Mouse (Mus musculus): Measurements from ENCODE around the gene Ccdc153. TPM values are rescaled to one million over a fixed set of nuclear protein-coding genes. Genes with fewer than 3 reads are reported as not detected.

Ccdc153 gene
- polyA plus RNA-seq, 1 experiment = not detected

DNA sequence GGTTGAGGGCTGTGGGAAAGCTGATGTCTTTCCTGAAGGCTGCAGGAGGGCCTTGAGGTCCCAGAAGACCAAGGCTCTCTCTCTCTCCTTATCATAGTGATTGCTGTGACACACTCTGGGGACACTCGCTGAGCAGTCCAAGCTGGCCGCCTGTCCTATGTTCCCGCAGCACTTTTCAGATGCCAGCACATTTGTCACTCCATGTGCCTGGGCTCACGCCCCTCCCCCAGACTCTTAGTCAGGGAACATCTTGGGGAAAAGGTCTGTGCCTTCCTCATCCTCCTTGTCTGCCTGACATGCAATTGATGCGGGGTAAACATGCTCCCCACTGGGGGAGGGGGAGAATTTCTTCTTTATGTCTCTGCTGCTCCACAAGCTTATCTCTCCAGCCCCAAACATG is 42.7 kb downstream of the Ccdc153 start:
- H3K9ac ChIP-seq (ENCODE audit: low read depth, poor library complexity, severe bottlenecking) = no peak overlapping the region
- H3K36me3 ChIP-seq (ENCODE audit: control insufficient read depth, insufficient read depth, low read length, poor library complexity, severe bottlenecking) = no peaks in the 10 kb centered on the region
- H3K4me3 ChIP-seq (ENCODE audit: low read depth, low read length) = no peak overlapping the region
- peaks cover 3% of the 10 kb centered on the region for H3K27me3 ChIP-seq (ENCODE audit: control insufficient read depth, insufficient read depth, low read length, poor library complexity, severe bottlenecking)
- H3K9me3 ChIP-seq (replicated peaks; ENCODE audit: control insufficient read depth, insufficient read depth, low read length, poor library complexity, severe bottlenecking) = no peaks in the 10 kb centered on the region
- H3K27ac ChIP-seq (ENCODE audit: insufficient read depth, low read length) = no peak overlapping the region
- TF ChIP-seq POLR2A (IDR thresholded peaks at IDR 0.05; ENCODE audit: insufficient read depth, low read length) (no peak), CTCF (IDR thresholded peaks at IDR 0.05; ENCODE audit: low read depth, low read length) (no peak), EP300 (IDR thresholded peaks at IDR 0.05; ENCODE audit: insufficient read depth, low read depth, low read length) (no peak)
- H3K4me1 ChIP-seq (ENCODE audit: control insufficient read depth, insufficient read depth, low read length) = no peaks in the 10 kb centered on the region

DNA sequence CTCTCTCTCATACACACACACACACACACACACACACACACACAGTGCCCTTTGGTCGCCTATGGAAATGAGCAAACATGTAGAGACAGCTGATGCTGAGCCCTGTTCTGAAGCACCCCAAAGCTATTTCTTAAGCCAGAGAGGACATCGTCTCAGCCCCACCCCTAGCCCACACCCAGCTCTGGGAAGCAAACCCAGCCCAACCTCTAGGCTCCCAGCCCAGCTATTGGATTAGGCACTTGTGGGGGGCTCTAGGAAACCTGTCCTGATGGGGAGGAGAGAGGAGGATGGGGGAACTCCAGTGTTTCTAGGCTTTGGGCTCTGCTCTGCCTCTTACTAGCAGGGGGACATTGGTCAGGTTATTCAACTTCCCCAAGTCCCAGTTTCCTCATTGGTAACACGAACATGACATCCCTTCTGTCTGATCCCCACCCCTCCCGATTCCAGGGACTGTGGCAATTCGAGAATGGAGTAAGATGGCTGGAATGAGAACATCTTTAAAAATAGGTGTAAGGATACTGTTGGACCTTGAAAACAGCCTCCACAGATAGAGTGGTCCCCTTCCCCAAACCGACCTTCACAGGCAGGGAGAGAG is 45.9 kb downstream of the Ccdc153 start:
- Histone ChIP-seq H3K27me3 (ENCODE audit: control insufficient read depth, insufficient read depth, low read length, poor library complexity, severe bottlenecking) (peaks cover 3% of the 10 kb centered on the region), H3K9me3 (replicated peaks; ENCODE audit: control insufficient read depth, insufficient read depth, low read length, poor library complexity, severe bottlenecking) (no peaks in the 10 kb centered on the region), H3K4me1 (ENCODE audit: control insufficient read depth, insufficient read depth, low read length) (peaks cover 1% of the 10 kb centered on the region), H3K27ac (ENCODE audit: insufficient read depth, low read length) (no peak overlapping the region), H3K4me3 (ENCODE audit: low read depth, low read length) (no peak overlapping the region), H3K36me3 (ENCODE audit: control insufficient read depth, insufficient read depth, low read length, poor library complexity, severe bottlenecking) (no peaks in the 10 kb centered on the region), H3K9ac (ENCODE audit: low read depth, poor library complexity, severe bottlenecking) (no peak overlapping the region)
- TF ChIP-seq EP300 (IDR thresholded peaks at IDR 0.05; ENCODE audit: insufficient read depth, low read depth, low read length) (no peak), CTCF (IDR thresholded peaks at IDR 0.05; ENCODE audit: low read depth, low read length) (no peak), POLR2A (IDR thresholded peaks at IDR 0.05; ENCODE audit: insufficient read depth, low read length) (no peak)

DNA sequence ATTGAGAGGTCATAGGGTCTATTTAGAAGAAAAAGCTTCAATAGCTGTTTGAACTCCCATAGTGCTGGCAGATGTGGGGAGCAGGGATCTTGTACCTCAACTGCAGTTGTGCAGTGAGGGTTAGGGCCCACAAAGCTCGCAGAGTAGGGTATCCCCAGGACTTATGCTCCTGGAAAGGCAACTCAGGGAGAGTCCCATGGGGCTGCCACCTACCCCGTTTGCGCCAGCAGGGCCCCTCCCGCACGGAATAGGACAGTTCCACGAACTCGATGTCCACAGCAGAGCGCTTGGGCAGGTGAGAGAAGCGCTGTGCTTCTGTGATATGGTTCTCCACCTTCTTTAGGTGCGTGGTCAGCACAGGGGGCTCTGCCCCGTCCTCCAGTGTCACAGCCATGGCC is 46.5 kb downstream of the Ccdc153 start:
- no peak for TF ChIP-seq CTCF (IDR thresholded peaks at IDR 0.05; ENCODE audit: low read depth, low read length)
- no peak for TF ChIP-seq EP300 (IDR thresholded peaks at IDR 0.05; ENCODE audit: insufficient read depth, low read depth, low read length)
- no peak for TF ChIP-seq POLR2A (IDR thresholded peaks at IDR 0.05; ENCODE audit: insufficient read depth, low read length)
- H3K36me3 ChIP-seq (ENCODE audit: control insufficient read depth, insufficient read depth, low read length, poor library complexity, severe bottlenecking) = no peaks in the 10 kb centered on the region
- H3K9me3 ChIP-seq (replicated peaks; ENCODE audit: control insufficient read depth, insufficient read depth, low read length, poor library complexity, severe bottlenecking) = no peaks in the 10 kb centered on the region
- no peak overlapping the region for H3K27ac ChIP-seq (ENCODE audit: insufficient read depth, low read length)
- H3K4me3 ChIP-seq (ENCODE audit: low read depth, low read length) = peak overlapping the region; percentile 71
- H3K27me3 ChIP-seq (ENCODE audit: control insufficient read depth, insufficient read depth, low read length, poor library complexity, severe bottlenecking) = peaks cover 3% of the 10 kb centered on the region
- peaks cover 1% of the 10 kb centered on the region for H3K4me1 ChIP-seq (ENCODE audit: control insufficient read depth, insufficient read depth, low read length)
- peak overlapping the region; percentile 28 for H3K9ac ChIP-seq (ENCODE audit: low read depth, poor library complexity, severe bottlenecking)

DNA sequence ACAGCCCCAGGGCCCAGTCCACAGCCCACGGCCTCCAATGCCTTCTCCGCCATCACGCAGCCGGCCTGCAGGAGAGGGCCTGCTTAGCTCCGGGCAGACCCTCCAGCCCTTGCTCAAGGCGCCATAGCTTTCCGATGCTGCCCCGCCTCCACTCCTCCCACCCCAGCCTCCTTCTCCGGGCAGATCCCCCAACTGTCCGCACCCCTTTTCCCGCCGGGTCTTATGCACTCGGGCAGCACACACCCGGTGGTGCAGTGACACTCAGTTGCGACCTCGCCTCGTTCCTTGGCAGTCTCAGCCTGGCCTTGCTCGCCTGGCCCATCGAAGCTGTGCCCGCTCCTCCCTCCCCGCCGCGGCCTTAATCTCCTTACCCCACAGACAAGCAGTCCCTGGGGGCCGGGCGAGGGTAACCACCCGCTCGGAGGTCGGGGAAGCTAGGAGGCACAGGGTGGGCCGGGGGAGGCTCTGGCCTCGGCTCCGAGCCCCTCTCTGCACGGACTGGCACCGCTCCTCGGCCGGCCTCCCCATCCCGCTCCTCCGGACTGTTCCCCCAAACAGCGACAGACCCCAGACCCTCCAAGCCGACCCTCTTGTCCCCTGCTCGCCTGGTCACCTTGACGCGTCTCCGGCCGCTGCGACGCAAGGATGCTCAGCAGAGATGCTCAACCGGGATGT is 47.1 kb downstream of the Ccdc153 start:
- Histone ChIP-seq H3K9me3 (replicated peaks; ENCODE audit: control insufficient read depth, insufficient read depth, low read length, poor library complexity, severe bottlenecking) (no peaks in the 10 kb centered on the region), H3K4me1 (ENCODE audit: control insufficient read depth, insufficient read depth, low read length) (peaks cover 1% of the 10 kb centered on the region), H3K36me3 (ENCODE audit: control insufficient read depth, insufficient read depth, low read length, poor library complexity, severe bottlenecking) (peaks cover 4% of the 10 kb centered on the region; the same call in 1 of the 2 replicates), H3K4me3 (ENCODE audit: low read depth, low read length) (peak overlapping the region; percentile 71), H3K27ac (ENCODE audit: insufficient read depth, low read length) (no peak overlapping the region), H3K27me3 (ENCODE audit: control insufficient read depth, insufficient read depth, low read length, poor library complexity, severe bottlenecking) (peaks cover 3% of the 10 kb centered on the region), H3K9ac (ENCODE audit: low read depth, poor library complexity, severe bottlenecking) (peak overlapping the region; percentile 28)
- no peak for TF ChIP-seq POLR2A (IDR thresholded peaks at IDR 0.05; ENCODE audit: insufficient read depth, low read length)
- TF ChIP-seq CTCF (IDR thresholded peaks at IDR 0.05; ENCODE audit: low read depth, low read length) = no peak
- no peak for TF ChIP-seq EP300 (IDR thresholded peaks at IDR 0.05; ENCODE audit: insufficient read depth, low read depth, low read length)

DNA sequence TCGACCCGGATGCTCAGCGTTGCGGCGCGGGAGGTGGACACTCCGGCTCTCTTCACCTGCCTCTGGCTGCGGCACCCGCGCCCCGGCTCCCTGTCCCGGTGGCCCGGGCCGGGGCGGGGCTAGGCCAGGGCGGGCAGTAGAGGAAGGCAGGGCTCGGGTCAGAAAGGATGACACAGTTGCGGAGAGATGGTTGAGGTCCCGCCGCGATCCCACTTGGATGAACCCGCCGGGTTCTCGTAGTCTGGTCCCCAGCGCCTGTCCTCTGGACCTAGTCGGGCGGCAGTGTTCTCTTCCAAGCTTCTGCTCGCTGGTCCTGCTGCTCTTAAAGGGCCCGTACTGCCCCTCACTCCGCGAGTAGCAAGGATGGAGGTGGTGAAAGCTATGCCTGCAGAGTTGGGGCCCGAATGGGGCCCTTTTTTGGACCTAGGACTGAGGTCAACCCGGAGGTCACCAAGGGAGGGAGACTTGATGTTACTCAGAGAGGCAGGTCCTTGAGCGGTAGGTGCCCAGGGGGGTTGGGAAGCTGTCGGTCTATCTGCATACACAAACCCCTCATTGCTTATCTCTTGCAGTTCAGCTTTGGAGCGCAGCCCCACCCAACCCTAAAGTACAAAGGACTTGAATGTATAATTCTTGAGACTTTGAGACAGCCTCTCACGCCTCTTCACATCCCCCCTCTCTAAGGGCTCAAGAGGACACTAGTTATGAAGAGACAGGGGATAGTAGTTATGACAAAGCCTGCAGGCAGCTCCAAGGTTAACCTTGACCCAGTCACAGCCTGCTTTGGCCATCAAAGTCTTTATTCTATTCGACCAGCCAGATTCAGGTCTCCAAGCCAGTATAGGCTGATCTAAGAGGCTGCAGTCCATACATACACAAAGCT is 47.8 kb downstream of the Ccdc153 start, which contains the start of gene Abcg4:
Gene Abcg4 (minus strand): TSS at position 540 of the 883 bp plus-strand sequence.
- H3K9me3 ChIP-seq (replicated peaks; ENCODE audit: control insufficient read depth, insufficient read depth, low read length, poor library complexity, severe bottlenecking) = no peaks in the 10 kb centered on the region
- H3K27ac ChIP-seq (ENCODE audit: insufficient read depth, low read length) = no peak within 1 kb of the TSS
- no peak for TF ChIP-seq CTCF (IDR thresholded peaks at IDR 0.05; ENCODE audit: low read depth, low read length)
- TF ChIP-seq EP300 (IDR thresholded peaks at IDR 0.05; ENCODE audit: insufficient read depth, low read depth, low read length) = no peak
- no peak for TF ChIP-seq POLR2A (IDR thresholded peaks at IDR 0.05; ENCODE audit: insufficient read depth, low read length)
- H3K4me3 ChIP-seq (ENCODE audit: low read depth, low read length) = peak within 1 kb of the TSS; percentile 71
- peaks cover 1% of the 10 kb centered on the region for H3K4me1 ChIP-seq (ENCODE audit: control insufficient read depth, insufficient read depth, low read length)
- H3K36me3 ChIP-seq (ENCODE audit: control insufficient read depth, insufficient read depth, low read length, poor library complexity, severe bottlenecking) = peaks cover 6% of the 10 kb centered on the region
- peak within 1 kb of the TSS; percentile 28 for H3K9ac ChIP-seq (ENCODE audit: low read depth, poor library complexity, severe bottlenecking)
- H3K27me3 ChIP-seq (ENCODE audit: control insufficient read depth, insufficient read depth, low read length, poor library complexity, severe bottlenecking) = peaks cover 3% of the 10 kb centered on the region
